Mouse (Mus musculus) limb, embryonic 14.5 days (tissue): ENCODE measurements around the gene St6galnac4. TPM values are rescaled to one million over a fixed set of nuclear protein-coding genes. Genes with fewer than 3 reads are reported as not detected.

Experiments
- ATAC-seq: fragments of 200-750 bp; cut with Nextera tagmentation; 2 replicates; pipeline ENCODE4 v1.8.0; 2017; ENCODE audit warnings: low read depth, moderate number of reproducible peaks, moderate TSS enrichment; ENCODE audit not compliant: low FRiP score
- DNase-seq: peaks from one replicate; pipeline ENCODE4 v3.0.0-alpha.2; 2015; ENCODE audit warnings: low spot score
- H3K27ac ChIP-seq: fragments of 300-500 bp; sonication (generic); replicated peaks from 2 replicates; pipeline ENCODE4 v1.5.1; 2014; ENCODE audit warnings: low read depth, mild to moderate bottlenecking, low read length, moderate library complexity, mixed read lengths
- H3K27me3 ChIP-seq: fragments of 300-500 bp; sonication (generic); 2 replicates; pipeline ENCODE4 v1.6.1; 2014; ENCODE audit warnings: low read length, mixed read lengths; ENCODE audit not compliant: control insufficient read depth, insufficient read depth
- H3K36me3 ChIP-seq: fragments of 300-500 bp; sonication (generic); 2 replicates; pipeline ENCODE4 v1.6.1; 2014; ENCODE audit warnings: mild to moderate bottlenecking, low read length, moderate library complexity, mixed read lengths; ENCODE audit not compliant: control insufficient read depth, insufficient read depth
- H3K4me1 ChIP-seq: fragments of 300-500 bp; sonication (generic); 2 replicates; pipeline ENCODE4 v1.6.1; 2014; ENCODE audit warnings: antibody characterized with exemption, low read length, mixed read lengths; ENCODE audit not compliant: control insufficient read depth, insufficient read depth
- H3K4me2 ChIP-seq: fragments of 300-500 bp; sonication (generic); replicated peaks from 2 replicates; pipeline ENCODE4 v1.6.1; 2014; ENCODE audit warnings: low read depth, mild to moderate bottlenecking, low read length, moderate library complexity; ENCODE audit not compliant: severe bottlenecking
- H3K4me3 ChIP-seq: fragments of 300-500 bp; sonication (generic); replicated peaks from 2 replicates; pipeline ENCODE4 v1.5.1; 2014; ENCODE audit warnings: low read length
- H3K9ac ChIP-seq: fragments of 300-500 bp; sonication (generic); 2 replicates; pipeline ENCODE4 v1.6.1; 2014; ENCODE audit warnings: mild to moderate bottlenecking, low read depth, low read length, moderate library complexity; ENCODE audit not compliant: severe bottlenecking
- H3K9me3 ChIP-seq: fragments of 300-500 bp; sonication (generic); 2 replicates; pipeline ENCODE4 v1.6.1; 2016; ENCODE audit warnings: low read length; ENCODE audit not compliant: control insufficient read depth
- POLR2A ChIP-seq: fragments of 200-500 bp; IDR thresholded peaks from 2 replicates; pipeline ENCODE4 v1.8.0; 2012; ENCODE audit warnings: inconsistent platforms, mild to moderate bottlenecking, moderate library complexity, borderline replicate concordance; ENCODE audit not compliant: insufficient read depth, insufficient read length; ENCODE audit errors: extremely low read depth
- WGBS: fragments of 180-500 bp; shearing (Covaris S2); extraction: QIAGEN DNeasy Blood & Tissue Kit; methylation state at CpG from one replicate; pipeline ENCODE4 v1.1.7; 2014; 5-methylcytosine and 5-hydroxymethylcytosine counted together
- polyA plus RNA-seq, 2 experiments: library from polyadenylated mRNA; depleted of rRNA in 1 of 2; stranded (reverse) in 1 of 2; unstranded in 1 of 2; fragments of >200 nt; fragmentation: Nextera tagmentation in 1 of 2; extraction: Ambion mirVana in 1 of 2; gene quantifications; 2 replicates each; pipeline versions ENCODE4 v1.2.1 to v1.2.3; 2012 to 2014

Gene St6galnac4
- polyA plus RNA-seq, 2 experiments = 31.8 to 33.9 TPM

GRCm38 (mm10) chr2:32547964-32548739 is 38.7 kb upstream of the St6galnac4 start:
- H3K27me3 ChIP-seq = no peaks in the 10 kb centered on the region
- ATAC-seq (no peak), DNase-seq (no peak)
- H3K36me3 ChIP-seq = no peaks in the 10 kb centered on the region; the same call in 1 of the 2 replicates
- WGBS = 91% methylated on average over 7 of the region's 7 CpGs
- no peak overlapping the region for H3K9ac ChIP-seq
- no peak overlapping the region for H3K4me3 ChIP-seq
- no peak overlapping the region for H3K27ac ChIP-seq
- H3K4me1 ChIP-seq = peaks cover 20% of the 10 kb centered on the region
- no peak for TF ChIP-seq POLR2A
- no peak overlapping the region for H3K4me2 ChIP-seq
- H3K9me3 ChIP-seq = no peaks in the 10 kb centered on the region

- Histone ChIP-seq H3K27ac (peak overlapping the region; percentile 67), H3K4me1 (peaks cover 19% of the 10 kb centered on the region), H3K9ac (no peak overlapping the region), H3K27me3 (no peaks in the 10 kb centered on the region), H3K36me3 (no peaks in the 10 kb centered on the region; the same call in 1 of the 2 replicates), H3K9me3 (no peaks in the 10 kb centered on the region), H3K4me2 (no peak overlapping the region), H3K4me3 (no peak overlapping the region)
- peak; percentile 33 for DNase-seq
- no peak for ATAC-seq
- TF ChIP-seq POLR2A = no peak
- WGBS = 58% methylated on average over 9 of the region's 9 CpGs
These were observed 37.7 kb upstream of the St6galnac4 start for GRCm38 (mm10) chr2:32549171-32549570.

GRCm38 (mm10) chr2:32549764-32550163 is 37.1 kb upstream of the St6galnac4 start:
- ATAC-seq (peak; percentile 78), DNase-seq (peak; percentile 76)
- Histone ChIP-seq H3K9me3 (no peaks in the 10 kb centered on the region), H3K27ac (peak overlapping the region; percentile 67), H3K36me3 (no peaks in the 10 kb centered on the region; the same call in 1 of the 2 replicates), H3K4me1 (peaks cover 19% of the 10 kb centered on the region), H3K4me2 (0 out of 2 replicates have a peak overlapping the region, but pooled peaks have one; percentile 0), H3K4me3 (no peak overlapping the region), H3K9ac (peak overlapping the region; percentile 45), H3K27me3 (no peaks in the 10 kb centered on the region)
- TF ChIP-seq POLR2A = no peak
- 23% methylated on average over 6 of the region's 6 CpGs for WGBS

- 71% methylated on average over 5 of the region's 5 CpGs for WGBS
- ATAC-seq = no peak
- Histone ChIP-seq H3K27me3 (no peaks in the 10 kb centered on the region), H3K9me3 (no peaks in the 10 kb centered on the region), H3K4me2 (no peak overlapping the region), H3K36me3 (no peaks in the 10 kb centered on the region; the same call in none of the 2 replicates), H3K27ac (no peak overlapping the region), H3K4me1 (peaks cover 25% of the 10 kb centered on the region), H3K9ac (no peak overlapping the region), H3K4me3 (no peak overlapping the region)
- no peak for DNase-seq
- TF ChIP-seq POLR2A = no peak
These were observed 35.7 kb upstream of the St6galnac4 start for GRCm38 (mm10) chr2:32551236-32551635.

GRCm38 (mm10) chr2:32553592-32554148 is 33.2 kb upstream of the St6galnac4 start:
- H3K4me1 ChIP-seq = peaks cover 25% of the 10 kb centered on the region
- H3K9me3 ChIP-seq = no peaks in the 10 kb centered on the region
- ATAC-seq = no peak

More at GRCm38 (mm10) chr2:32553592-32554148, 33.2 kb upstream of the St6galnac4 start:
- H3K27me3 ChIP-seq = no peaks in the 10 kb centered on the region
- no peak overlapping the region for H3K4me3 ChIP-seq
- no peak overlapping the region for H3K27ac ChIP-seq
- WGBS = 77% methylated on average over 7 of the region's 7 CpGs
- H3K4me2 ChIP-seq = no peak overlapping the region
- no peak for TF ChIP-seq POLR2A
- peaks cover 4% of the 10 kb centered on the region for H3K36me3 ChIP-seq
- no peak for DNase-seq
- no peak overlapping the region for H3K9ac ChIP-seq
